Mouse (Mus musculus) mature B cell (primary cell): Measurements from ENCODE around the gene Gm9044.
"Not testable (repeated sequence)": the region's sequence is repeated elsewhere in the genome, so short reads cannot be mapped to it uniquely, and the experiment has no call there.

Experiments
- in situ Hi-C: fragments of 300-500 bp; cut with MboI; formaldehyde crosslinking; loops from 2 replicates; pipeline ENCODE4 v1.14.3; 2019

Gene Gm9044

GRCm38 (mm10) chr10:118332308-118332707 lies at the start of gene Gm9044:
TSS of gene Gm9044 (minus strand) at chr10:118332408.
- in situ Hi-C loops: not testable (repeated sequence)

- in situ Hi-C loops: no loop called here
Observed at GRCm38 (mm10) chr10:118370443-118370842, 38.2 kb upstream of the Gm9044 start.

- in situ Hi-C loops: no loop called here
Observed at GRCm38 (mm10) chr10:118369518-118369917, 37.3 kb upstream of the Gm9044 start.

- in situ Hi-C loops: not testable (repeated sequence)
Observed at GRCm38 (mm10) chr10:118354005-118354404, 21.8 kb upstream of the Gm9044 start, which contains the start of gene Gm9049. TSS of gene Gm9049 (minus strand) at chr10:118354105.

GRCm38 (mm10) chr10:118348579-118348978 lies 16.4 kb upstream of the Gm9044 start, which contains the start of gene Gm9048:
TSS of gene Gm9048 (minus strand) at chr10:118348679.
- in situ Hi-C loops: not testable (repeated sequence)

- in situ Hi-C loops: not testable (repeated sequence)
Observed at GRCm38 (mm10) chr10:118343155-118343554, 10.9 kb upstream of the Gm9044 start, which contains the start of gene Gm9046. TSS of gene Gm9046 (minus strand) at chr10:118343255.

GRCm38 (mm10) chr10:118337731-118338130 lies 5.5 kb upstream of the Gm9044 start, which contains the start of gene Gm9045:
TSS of gene Gm9045 (minus strand) at chr10:118337831.
- in situ Hi-C loops: not testable (repeated sequence)

- in situ Hi-C loops: not testable (repeated sequence)
Observed at GRCm38 (mm10) chr10:118326869-118327268, 5.3 kb downstream of the Gm9044 start, which contains the start of gene Gm9040. TSS of gene Gm9040 (minus strand) at chr10:118326969.

GRCm38 (mm10) chr10:118319024-118319423 lies 13.2 kb downstream of the Gm9044 start:
- in situ Hi-C loops: no loop called here

- in situ Hi-C loops: not testable (repeated sequence)
Observed at GRCm38 (mm10) chr10:118302133-118302532, 30.1 kb downstream of the Gm9044 start.

- in situ Hi-C loops: no loop called here
Observed at GRCm38 (mm10) chr10:118294938-118295337, 37.3 kb downstream of the Gm9044 start, which contains the start of gene Iltifb. TSS of gene Iltifb (minus strand) at chr10:118295038.

GRCm38 (mm10) chr10:118283016-118283415 lies 49.2 kb downstream of the Gm9044 start:
- in situ Hi-C loops: not testable (repeated sequence)

GRCm38 (mm10) chr10:118282565-118282964 lies 49.6 kb downstream of the Gm9044 start:
- in situ Hi-C loops: not testable (repeated sequence)
